Mouse (Mus musculus): Measurements from ENCODE around the gene Slc6a12. TPM values are rescaled to one million over a fixed set of nuclear protein-coding genes. Genes with fewer than 3 reads are reported as not detected.

Slc6a12 gene
- 0.78 and 1.4 TPM in 2 replicates for polyA plus RNA-seq (2014; fragmentation: Nextera tagmentation; extraction: Ambion mirVana)

- no peak within 1 kb of the TSS for H3K27ac ChIP-seq (replicated peaks; ENCODE audit: low read depth, low read length)
- no peak within 1 kb of the TSS for H3K4me3 ChIP-seq (ENCODE audit: low read depth, low read length)
- no peak within 1 kb of the TSS for H3K9ac ChIP-seq (ENCODE audit: low read depth, low read length)
- WGBS: 66% methylated on average over 15 of the region's 15 CpGs
- ATAC-seq (ENCODE audit: low read depth) (no peak), DNase-seq (ENCODE audit: low spot score) (no peak)
- no peaks in the 10 kb centered on the region for H3K4me1 ChIP-seq (ENCODE audit: control insufficient read depth, insufficient read depth, low read length)
- H3K9me3 ChIP-seq (ENCODE audit: control insufficient read depth, low read length): no peaks in the 10 kb centered on the region
- H3K36me3 ChIP-seq (ENCODE audit: control insufficient read depth, insufficient read depth, low read length): no peaks in the 10 kb centered on the region
- peaks cover 4% of the 10 kb centered on the region; the same call in 1 of the 2 replicates for H3K27me3 ChIP-seq (replicated peaks; ENCODE audit: control insufficient read depth, insufficient read depth, low read length)
- no peak within 1 kb of the TSS for H3K4me2 ChIP-seq (ENCODE audit: low read depth, low read length)
Observed at GRCm38 (mm10) chr6:121343026-121343770, at the start of gene Slc6a12. Gene Slc6a12, plus strand, starts transcription at chr6:121343076.

GRCm38 (mm10) chr6:121299317-121299716 is 43.6 kb upstream of the Slc6a12 start:
- Histone ChIP-seq H3K27ac (replicated peaks; ENCODE audit: low read depth, low read length) (no peak overlapping the region), H3K9me3 (ENCODE audit: control insufficient read depth, low read length) (no peaks in the 10 kb centered on the region), H3K9ac (ENCODE audit: low read depth, low read length) (no peak overlapping the region), H3K4me1 (ENCODE audit: control insufficient read depth, insufficient read depth, low read length) (peaks cover 5% of the 10 kb centered on the region), H3K4me2 (ENCODE audit: low read depth, low read length) (no peak overlapping the region), H3K27me3 (replicated peaks; ENCODE audit: control insufficient read depth, insufficient read depth, low read length) (no peaks in the 10 kb centered on the region), H3K36me3 (ENCODE audit: control insufficient read depth, insufficient read depth, low read length) (no peaks in the 10 kb centered on the region), H3K4me3 (ENCODE audit: low read depth, low read length) (no peak overlapping the region)
- DNase-seq (ENCODE audit: low spot score): peak; percentile 26
- ATAC-seq (ENCODE audit: low read depth): no peak
- 44% methylated on average over 7 of the region's 7 CpGs for WGBS

GRCm38 (mm10) chr6:121299954-121300353 is 42.9 kb upstream of the Slc6a12 start, which contains the start of gene Slc6a13:
Gene Slc6a13, plus strand, starts transcription at chr6:121300227.
- H3K4me1 ChIP-seq (ENCODE audit: control insufficient read depth, insufficient read depth, low read length): peaks cover 5% of the 10 kb centered on the region
- WGBS: 3% methylated on average over 11 of the region's 11 CpGs
- peak; percentile 84 for DNase-seq (ENCODE audit: low spot score)
- H3K4me3 ChIP-seq (ENCODE audit: low read depth, low read length): no peak within 1 kb of the TSS
- no peaks in the 10 kb centered on the region for H3K36me3 ChIP-seq (ENCODE audit: control insufficient read depth, insufficient read depth, low read length)
- no peaks in the 10 kb centered on the region for H3K9me3 ChIP-seq (ENCODE audit: control insufficient read depth, low read length)
- H3K27me3 ChIP-seq (replicated peaks; ENCODE audit: control insufficient read depth, insufficient read depth, low read length): no peaks in the 10 kb centered on the region
- no peak within 1 kb of the TSS for H3K9ac ChIP-seq (ENCODE audit: low read depth, low read length)
- ATAC-seq (ENCODE audit: low read depth): peak; percentile 67
- no peak within 1 kb of the TSS for H3K27ac ChIP-seq (replicated peaks; ENCODE audit: low read depth, low read length)
- peak within 1 kb of the TSS; percentile 44 for H3K4me2 ChIP-seq (ENCODE audit: low read depth, low read length)

- Histone ChIP-seq H3K9me3 (ENCODE audit: control insufficient read depth, low read length) (no peaks in the 10 kb centered on the region), H3K27ac (replicated peaks; ENCODE audit: low read depth, low read length) (no peak overlapping the region), H3K36me3 (ENCODE audit: control insufficient read depth, insufficient read depth, low read length) (no peaks in the 10 kb centered on the region), H3K4me3 (ENCODE audit: low read depth, low read length) (no peak overlapping the region), H3K4me2 (ENCODE audit: low read depth, low read length) (peak overlapping the region; percentile 44), H3K9ac (ENCODE audit: low read depth, low read length) (no peak overlapping the region), H3K4me1 (ENCODE audit: control insufficient read depth, insufficient read depth, low read length) (peaks cover 5% of the 10 kb centered on the region), H3K27me3 (replicated peaks; ENCODE audit: control insufficient read depth, insufficient read depth, low read length) (no peaks in the 10 kb centered on the region)
- ATAC-seq (ENCODE audit: low read depth) (no peak), DNase-seq (ENCODE audit: low spot score) (no peak)
- 48% methylated on average over 9 of the region's 9 CpGs for WGBS
Observed at GRCm38 (mm10) chr6:121300504-121300903, 42.4 kb upstream of the Slc6a12 start.

GRCm38 (mm10) chr6:121303466-121304220 is 39.2 kb upstream of the Slc6a12 start:
- no peak overlapping the region for H3K27ac ChIP-seq (replicated peaks; ENCODE audit: low read depth, low read length)
- WGBS: 60% methylated on average over 10 of the region's 10 CpGs
- H3K4me2 ChIP-seq (ENCODE audit: low read depth, low read length): no peak overlapping the region
- H3K36me3 ChIP-seq (ENCODE audit: control insufficient read depth, insufficient read depth, low read length): no peaks in the 10 kb centered on the region
- H3K4me3 ChIP-seq (ENCODE audit: low read depth, low read length): no peak overlapping the region
- H3K4me1 ChIP-seq (ENCODE audit: control insufficient read depth, insufficient read depth, low read length): peaks cover 5% of the 10 kb centered on the region
- DNase-seq (ENCODE audit: low spot score): peak; percentile 38
- no peak overlapping the region for H3K9ac ChIP-seq (ENCODE audit: low read depth, low read length)
- H3K9me3 ChIP-seq (ENCODE audit: control insufficient read depth, low read length): no peaks in the 10 kb centered on the region
- ATAC-seq (ENCODE audit: low read depth): no peak
- no peaks in the 10 kb centered on the region for H3K27me3 ChIP-seq (replicated peaks; ENCODE audit: control insufficient read depth, insufficient read depth, low read length)

GRCm38 (mm10) chr6:121304630-121305029 is 38.2 kb upstream of the Slc6a12 start:
- Histone ChIP-seq H3K36me3 (ENCODE audit: control insufficient read depth, insufficient read depth, low read length) (no peaks in the 10 kb centered on the region), H3K9ac (ENCODE audit: low read depth, low read length) (no peak overlapping the region), H3K9me3 (ENCODE audit: control insufficient read depth, low read length) (no peaks in the 10 kb centered on the region), H3K27me3 (replicated peaks; ENCODE audit: control insufficient read depth, insufficient read depth, low read length) (no peaks in the 10 kb centered on the region), H3K4me1 (ENCODE audit: control insufficient read depth, insufficient read depth, low read length) (peaks cover 5% of the 10 kb centered on the region), H3K27ac (replicated peaks; ENCODE audit: low read depth, low read length) (no peak overlapping the region), H3K4me3 (ENCODE audit: low read depth, low read length) (no peak overlapping the region), H3K4me2 (ENCODE audit: low read depth, low read length) (no peak overlapping the region)
- ATAC-seq (ENCODE audit: low read depth): no peak
- no peak for DNase-seq (ENCODE audit: low spot score)
- 82% methylated on average over 9 of the region's 9 CpGs for WGBS

- Histone ChIP-seq H3K4me2 (ENCODE audit: low read depth, low read length) (no peak overlapping the region), H3K9me3 (ENCODE audit: control insufficient read depth, low read length) (no peaks in the 10 kb centered on the region), H3K4me1 (ENCODE audit: control insufficient read depth, insufficient read depth, low read length) (no peaks in the 10 kb centered on the region; the same call in 1 of the 2 replicates), H3K27ac (replicated peaks; ENCODE audit: low read depth, low read length) (no peak overlapping the region), H3K9ac (ENCODE audit: low read depth, low read length) (no peak overlapping the region), H3K36me3 (ENCODE audit: control insufficient read depth, insufficient read depth, low read length) (no peaks in the 10 kb centered on the region), H3K4me3 (ENCODE audit: low read depth, low read length) (no peak overlapping the region), H3K27me3 (replicated peaks; ENCODE audit: control insufficient read depth, insufficient read depth, low read length) (no peaks in the 10 kb centered on the region)
- 85% methylated on average over 3 of the region's 3 CpGs for WGBS
- ATAC-seq (ENCODE audit: low read depth) (no peak), DNase-seq (ENCODE audit: low spot score) (no peak)
Observed at GRCm38 (mm10) chr6:121305571-121305970, 37.3 kb upstream of the Slc6a12 start.

GRCm38 (mm10) chr6:121310984-121311383 is 31.9 kb upstream of the Slc6a12 start:
- H3K9me3 ChIP-seq (ENCODE audit: control insufficient read depth, low read length): no peaks in the 10 kb centered on the region
- H3K27ac ChIP-seq (replicated peaks; ENCODE audit: low read depth, low read length): no peak overlapping the region
- no peaks in the 10 kb centered on the region for H3K36me3 ChIP-seq (ENCODE audit: control insufficient read depth, insufficient read depth, low read length)
- no peaks in the 10 kb centered on the region for H3K27me3 ChIP-seq (replicated peaks; ENCODE audit: control insufficient read depth, insufficient read depth, low read length)
- no peak for ATAC-seq (ENCODE audit: low read depth)
- DNase-seq (ENCODE audit: low spot score): no peak
- no peaks in the 10 kb centered on the region for H3K4me1 ChIP-seq (ENCODE audit: control insufficient read depth, insufficient read depth, low read length)
- no peak overlapping the region for H3K4me2 ChIP-seq (ENCODE audit: low read depth, low read length)
- 82% methylated on average over 6 of the region's 6 CpGs for whole genome bisulfite sequencing
- H3K4me3 ChIP-seq (ENCODE audit: low read depth, low read length): no peak overlapping the region
- no peak overlapping the region for H3K9ac ChIP-seq (ENCODE audit: low read depth, low read length)
